Mouse (Mus musculus) heart, adult 2 months (tissue): ENCODE measurements around the gene Tbc1d4. TPM values are rescaled to one million over a fixed set of nuclear protein-coding genes. Genes with fewer than 3 reads are reported as not detected.

Experiments
- DNase-seq, 2 experiments: peaks; one replicate each; pipeline ENCODE4 v3.0.0; 2021
- H3K27ac ChIP-seq: fragments of 200-600 bp; 2 replicates; pipeline ENCODE4 v1.8.1; 2022
- H3K27me3 ChIP-seq: fragments of 200-500 bp; 2 replicates; pipeline ENCODE4 v1.6.1; 2012; ENCODE audit warnings: mild to moderate bottlenecking, low read length, inconsistent platforms, mixed read lengths; ENCODE audit not compliant: control insufficient read depth, insufficient read depth
- H3K36me3 ChIP-seq: fragments of 200-500 bp; 2 replicates; pipeline ENCODE4 v1.6.1; 2012; ENCODE audit warnings: low read length, inconsistent platforms; ENCODE audit not compliant: control insufficient read depth, insufficient read depth
- H3K4me1 ChIP-seq: fragments of 200-500 bp; 2 replicates; pipeline ENCODE4 v1.6.1; 2011; ENCODE audit warnings: low read length; ENCODE audit not compliant: control insufficient read depth, insufficient read depth
- H3K4me3 ChIP-seq: fragments of 200-600 bp; 2 replicates; pipeline ENCODE4 v1.8.1; 2022
- H3K79me2 ChIP-seq: fragments of 200-500 bp; replicated peaks from 2 replicates; pipeline ENCODE4 v1.6.1; 2012; ENCODE audit warnings: mild to moderate bottlenecking, inconsistent platforms, low read length, moderate library complexity, mixed read lengths; ENCODE audit not compliant: control insufficient read depth, insufficient read depth
- H3K9ac ChIP-seq: fragments of 200-500 bp; 2 replicates; pipeline ENCODE4 v1.6.1; 2012; ENCODE audit warnings: low read depth, mild to moderate bottlenecking, control low read depth, inconsistent platforms, low read length, mixed read lengths
- CTCF ChIP-seq: fragments of 200-600 bp; IDR thresholded peaks from 2 replicates; pipeline ENCODE4 v1.8.1; 2022; ENCODE audit warnings: antibody characterized with exemption, mild to moderate bottlenecking, moderate library complexity
- EP300 ChIP-seq: fragments of 200-500 bp; IDR thresholded peaks from 2 replicates; pipeline ENCODE4 v1.6.1; 2011; ENCODE audit warnings: low read depth, low read length, control low read depth; ENCODE audit not compliant: insufficient read depth
- POLR2A ChIP-seq: fragments of 200-500 bp; IDR thresholded peaks from 2 replicates; pipeline ENCODE4 v1.6.1; 2011; ENCODE audit warnings: mild to moderate bottlenecking, low read depth, low read length, control low read depth; ENCODE audit not compliant: insufficient read depth
- WGBS: fragments of 180-500 bp; shearing (Covaris S2); methylation state at CpG from one replicate; pipeline ENCODE4 v1.1.7; 2018; 5-methylcytosine and 5-hydroxymethylcytosine counted together
- intact Hi-C: fragments of 180-260 bp; cut with DNase I; formaldehyde crosslinking; loops from one replicate; pipeline ENCODE4 v1.15.1; 2025
- polyA plus RNA-seq: library from polyadenylated mRNA; depleted of rRNA; stranded (reverse); fragments of >200 nt; gene quantifications from 2 replicates; pipeline ENCODE4 v1.2.3, GENCODE M21; 2012
- total RNA-seq, 2 experiments: library from RNA; stranded (reverse); gene quantifications; 2 replicates each; pipeline ENCODE4 v1.2.3; 2021

Tbc1d4 gene
- total and polyA plus RNA-seq, 3 experiments: 33.2 to 90.6 (median 84.1) TPM

DNA sequence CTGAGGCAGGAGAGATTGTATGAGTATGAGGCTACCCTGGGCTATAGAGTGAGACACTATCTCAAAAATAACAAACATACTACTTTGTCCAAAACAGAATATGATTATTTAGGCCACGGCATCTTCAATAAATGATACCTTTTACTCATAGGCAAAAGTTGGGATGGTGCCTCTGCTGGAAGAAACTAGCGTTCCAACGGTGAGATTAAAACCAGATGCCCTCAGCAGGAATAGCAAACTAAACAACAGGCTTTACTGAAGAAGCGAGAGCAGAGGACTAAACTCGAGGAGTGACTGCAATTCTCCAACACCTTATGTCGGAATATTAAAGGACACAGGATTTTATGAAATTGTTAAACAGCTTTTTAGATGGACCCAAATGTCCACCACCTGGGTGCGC, 101.0 kb downstream of the Tbc1d4 start:
- TF ChIP-seq CTCF (no peak), POLR2A (no peak), EP300 (no peak)
- Histone ChIP-seq H3K9ac (no peak overlapping the region), H3K36me3 (no peaks in the 10 kb centered on the region), H3K27ac (no peak overlapping the region), H3K4me3 (no peak overlapping the region), H3K4me1 (peaks cover 1% of the 10 kb centered on the region; the same call in 1 of the 2 replicates), H3K27me3 (no peaks in the 10 kb centered on the region), H3K79me2 (0 out of 2 replicates have a peak, but pooled peaks cover 2% of the 10 kb centered on the region)
- WGBS: 68% methylated on average over 7 of the region's 7 CpGs
- DNase-seq: no peak
- intact Hi-C loops: no loop called here

DNA sequence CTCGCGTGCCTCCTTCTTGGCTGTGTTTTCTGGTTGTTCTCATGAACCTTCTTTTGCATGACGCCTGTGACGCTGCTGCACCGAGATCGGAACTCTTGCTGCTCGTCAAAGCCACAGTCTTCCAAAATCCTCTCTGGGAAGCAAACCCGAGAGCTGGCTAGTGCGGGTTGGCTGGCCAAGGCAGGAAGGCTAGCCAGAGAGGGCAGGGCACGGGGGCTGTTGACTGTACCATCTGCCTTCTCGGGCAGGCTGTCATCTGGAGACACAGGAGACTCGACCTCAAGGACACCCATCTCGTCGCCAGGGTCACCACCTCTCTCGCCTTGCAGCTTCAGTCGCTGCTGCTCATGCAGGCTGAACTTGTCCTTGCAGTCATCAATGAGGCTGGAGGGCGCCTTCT, 101.8 kb downstream of the Tbc1d4 start:
- Histone ChIP-seq H3K27me3 (no peaks in the 10 kb centered on the region), H3K36me3 (no peaks in the 10 kb centered on the region), H3K9ac (no peak overlapping the region), H3K79me2 (0 out of 2 replicates have a peak, but pooled peaks cover 2% of the 10 kb centered on the region), H3K27ac (no peak overlapping the region), H3K4me1 (peaks cover 1% of the 10 kb centered on the region; the same call in 1 of the 2 replicates), H3K4me3 (no peak overlapping the region)
- TF ChIP-seq EP300: no peak
- TF ChIP-seq POLR2A: no peak
- no peak for TF ChIP-seq CTCF
- DNase-seq: no peak
- intact Hi-C loops: no loop called here
- 88% methylated on average over 17 of the region's 17 CpGs for WGBS

DNA sequence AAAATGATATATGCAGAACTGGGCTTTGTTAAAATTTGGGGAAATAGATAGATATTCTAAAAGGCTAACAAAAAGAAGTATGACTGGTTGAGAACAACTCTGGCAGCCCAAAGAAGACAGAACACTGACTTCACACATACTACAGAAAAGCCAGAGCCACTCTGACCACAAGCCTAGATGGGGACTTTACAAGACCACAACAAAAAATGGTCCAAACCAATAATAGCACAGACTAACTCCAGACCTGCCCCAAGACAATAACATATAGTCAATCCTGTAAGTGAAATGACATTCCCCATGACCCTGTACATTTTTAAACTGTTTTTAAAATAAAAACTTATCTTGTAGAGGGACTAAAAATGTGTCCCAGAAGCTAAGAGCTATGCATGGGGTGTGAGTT, 103.2 kb downstream of the Tbc1d4 start:
- intact Hi-C loops: no loop called here
- Histone ChIP-seq H3K27ac (no peak overlapping the region), H3K27me3 (no peaks in the 10 kb centered on the region), H3K4me1 (peaks cover 1% of the 10 kb centered on the region; the same call in 1 of the 2 replicates), H3K9ac (no peak overlapping the region), H3K4me3 (no peak overlapping the region), H3K36me3 (peaks cover under 1% of the 10 kb centered on the region; the same call in 1 of the 2 replicates), H3K79me2 (0 out of 2 replicates have a peak, but pooled peaks cover 2% of the 10 kb centered on the region)
- no peak for DNase-seq
- TF ChIP-seq EP300 (no peak), CTCF (no peak), POLR2A (no peak)

DNA sequence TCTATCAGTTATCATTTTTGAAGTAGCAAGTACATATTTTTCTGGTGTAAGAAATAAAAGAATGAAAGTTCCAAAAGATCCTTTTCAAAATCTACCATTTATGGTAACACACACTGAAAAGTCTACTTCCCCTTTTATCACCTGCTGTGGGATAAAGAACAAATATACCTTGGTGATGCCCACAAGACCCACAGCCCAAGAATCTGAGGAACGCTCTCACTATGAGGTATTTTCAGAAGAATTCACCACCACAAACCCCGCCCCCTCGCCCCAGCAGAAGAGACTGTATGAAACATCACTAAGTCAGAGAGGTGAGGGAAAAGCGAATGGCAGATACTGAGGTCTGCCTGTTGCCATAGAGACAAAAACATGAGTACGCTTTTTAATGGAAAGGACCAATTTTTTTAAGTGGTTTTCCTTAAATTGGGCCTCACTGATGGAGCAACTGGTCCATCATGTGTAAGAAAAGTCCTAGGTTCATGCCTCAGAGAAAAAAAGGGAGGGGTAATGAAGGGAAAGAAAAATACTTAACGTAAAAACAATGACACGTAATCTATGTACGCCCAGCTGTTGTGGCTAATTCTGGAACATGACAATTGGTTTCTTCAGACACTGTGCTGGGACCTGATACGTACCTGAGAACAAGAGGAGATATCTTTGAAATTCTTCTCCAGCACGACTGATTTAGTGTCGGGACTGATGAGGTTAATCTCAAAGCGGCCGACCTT, 104.4 kb downstream of the Tbc1d4 start:
- Histone ChIP-seq H3K27ac (no peak overlapping the region), H3K36me3 (peaks cover 3% of the 10 kb centered on the region; the same call in 1 of the 2 replicates), H3K9ac (no peak overlapping the region), H3K27me3 (no peaks in the 10 kb centered on the region), H3K4me3 (no peak overlapping the region), H3K4me1 (no peaks in the 10 kb centered on the region), H3K79me2 (0 out of 2 replicates have a peak, but pooled peaks cover 2% of the 10 kb centered on the region)
- intact Hi-C loops: no loop called here
- DNase-seq: no peak
- TF ChIP-seq POLR2A: no peak
- no peak for TF ChIP-seq CTCF
- TF ChIP-seq EP300: no peak
- WGBS: 84% methylated on average over 13 of the region's 13 CpGs

DNA sequence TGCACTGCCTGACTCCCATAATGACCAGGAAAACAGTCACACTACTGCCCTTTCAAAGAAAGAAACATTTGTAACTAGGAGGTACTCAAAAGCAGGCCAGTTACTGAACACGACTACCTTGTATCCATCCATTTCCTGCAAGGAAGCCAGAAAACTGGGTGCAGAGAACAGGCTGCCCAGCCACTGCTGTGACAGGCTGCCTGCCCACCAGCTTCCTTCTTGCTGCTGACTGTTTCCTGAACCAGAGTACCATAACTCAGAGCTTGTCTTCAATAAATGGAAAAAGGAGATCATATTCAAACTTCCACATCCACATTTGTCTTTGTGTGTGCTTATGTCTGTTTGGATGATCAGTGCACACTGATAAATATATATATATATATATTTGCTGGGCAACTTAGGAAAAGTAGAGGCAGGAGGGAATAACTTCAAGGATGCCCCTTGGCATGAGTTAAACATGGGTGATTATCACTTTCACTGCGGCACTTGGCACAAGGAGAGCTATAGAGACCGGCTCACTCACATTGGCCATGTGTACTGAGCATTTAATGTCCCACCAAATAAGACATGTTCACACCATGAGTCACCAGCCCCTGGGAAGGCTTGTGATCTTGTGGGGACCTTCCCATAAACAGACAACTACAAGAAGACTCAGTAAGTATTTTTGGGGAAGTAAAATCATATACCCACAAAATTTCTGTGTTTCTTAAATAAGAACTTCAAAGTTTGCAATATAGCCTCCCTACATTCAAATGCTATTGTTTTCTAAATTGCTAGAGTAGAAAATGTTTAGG, 105.6 kb downstream of the Tbc1d4 start:
- Histone ChIP-seq H3K27ac (no peak overlapping the region), H3K79me2 (peaks cover 2% of the 10 kb centered on the region; the same call in 1 of the 2 replicates), H3K4me1 (no peaks in the 10 kb centered on the region), H3K36me3 (peaks cover 3% of the 10 kb centered on the region; the same call in 1 of the 2 replicates), H3K9ac (no peak overlapping the region), H3K27me3 (no peaks in the 10 kb centered on the region), H3K4me3 (no peak overlapping the region)
- DNase-seq: no peak
- TF ChIP-seq EP300 (no peak), POLR2A (no peak)
- intact Hi-C loops: no loop called here
- 58% methylated on average over 3 of the region's 3 CpGs for WGBS
